Mouse (Mus musculus) G1E-ER4 (cell line): ENCODE data around the gene Qsox1. TPM values are rescaled to one million over a fixed set of nuclear protein-coding genes. Genes with fewer than 3 reads are reported as not detected.

ENCODE experiments used
- GATA1 ChIP-seq: IDR thresholded peaks from one replicate; pipeline ENCODE4 v1.8.0; 2012; ENCODE audit warnings: low read length, inconsistent platforms
- polyA plus RNA-seq: library from polyadenylated mRNA; stranded (reverse); fragments of >175 nt; gene quantifications from 2 replicates; pipeline ENCODE4 v1.2.3, GENCODE M21; 2012

The Qsox1 gene
- polyA plus RNA-seq, 1 experiment: not detected

DNA sequence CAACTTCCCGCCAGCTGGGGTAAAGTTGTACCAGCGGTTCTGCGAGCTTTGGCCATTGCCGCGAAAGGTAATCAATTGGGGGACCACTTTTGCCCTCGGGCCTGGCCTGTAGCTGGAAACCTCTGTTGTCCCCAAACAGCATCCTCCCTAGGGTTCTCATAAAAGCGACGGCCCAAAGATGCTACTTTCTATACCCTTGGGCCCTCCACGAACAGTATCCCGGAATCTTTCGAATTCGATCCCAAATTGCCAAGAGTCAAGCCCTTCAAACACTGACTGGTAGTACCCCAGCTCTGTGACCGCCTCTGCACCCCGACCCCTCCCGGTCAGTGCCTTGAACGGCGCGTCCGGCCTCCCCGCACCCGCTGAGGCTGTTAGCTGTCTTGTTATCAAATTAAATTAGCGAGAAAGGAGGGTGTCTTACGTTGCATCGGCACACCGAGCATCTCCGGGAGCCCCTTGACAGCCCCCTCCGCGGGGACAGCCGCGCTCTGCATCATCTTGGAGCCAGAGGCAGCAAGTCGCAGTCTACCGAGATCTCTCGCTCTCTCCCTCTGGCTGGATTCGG, 71.2 kb downstream of the Qsox1 start:
- TF ChIP-seq GATA1: no peak

DNA sequence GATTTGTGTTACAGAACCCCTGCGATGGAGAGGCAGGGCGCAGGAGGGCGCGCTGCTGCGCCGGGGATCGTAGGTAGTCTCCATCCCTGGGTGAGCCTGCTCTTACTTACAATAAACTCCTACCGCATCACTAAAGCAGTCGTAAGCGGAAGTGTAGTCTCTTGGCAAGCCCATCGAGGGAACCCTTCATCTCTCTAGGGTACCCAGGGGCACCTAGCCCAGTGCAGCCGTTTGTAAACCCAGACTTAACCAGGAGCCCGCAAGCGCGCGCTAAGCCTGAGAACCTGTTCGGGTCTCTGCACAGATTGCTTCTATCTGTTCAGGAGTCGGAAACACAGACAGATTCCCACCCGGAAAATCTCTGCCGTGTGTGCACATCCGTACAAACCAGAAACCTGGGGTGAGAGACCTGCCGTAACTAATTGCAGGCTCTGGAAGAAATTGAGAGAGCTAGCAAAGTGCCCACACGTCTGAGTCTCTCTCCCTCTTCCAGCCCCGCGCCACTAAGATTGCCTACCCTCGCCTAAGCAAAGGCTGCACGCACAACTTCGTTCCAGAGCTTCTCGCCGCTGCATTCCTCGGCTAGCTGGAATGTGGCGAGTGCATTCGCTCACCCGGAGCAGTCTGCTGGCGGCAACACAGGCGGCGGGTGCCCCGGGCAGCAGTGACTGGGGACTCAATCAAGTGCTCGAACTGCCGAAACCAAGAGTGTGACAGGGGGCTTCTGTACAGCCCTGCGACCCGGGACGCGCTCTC, 71.9 kb downstream of the Qsox1 start:
- no peak for TF ChIP-seq GATA1

DNA sequence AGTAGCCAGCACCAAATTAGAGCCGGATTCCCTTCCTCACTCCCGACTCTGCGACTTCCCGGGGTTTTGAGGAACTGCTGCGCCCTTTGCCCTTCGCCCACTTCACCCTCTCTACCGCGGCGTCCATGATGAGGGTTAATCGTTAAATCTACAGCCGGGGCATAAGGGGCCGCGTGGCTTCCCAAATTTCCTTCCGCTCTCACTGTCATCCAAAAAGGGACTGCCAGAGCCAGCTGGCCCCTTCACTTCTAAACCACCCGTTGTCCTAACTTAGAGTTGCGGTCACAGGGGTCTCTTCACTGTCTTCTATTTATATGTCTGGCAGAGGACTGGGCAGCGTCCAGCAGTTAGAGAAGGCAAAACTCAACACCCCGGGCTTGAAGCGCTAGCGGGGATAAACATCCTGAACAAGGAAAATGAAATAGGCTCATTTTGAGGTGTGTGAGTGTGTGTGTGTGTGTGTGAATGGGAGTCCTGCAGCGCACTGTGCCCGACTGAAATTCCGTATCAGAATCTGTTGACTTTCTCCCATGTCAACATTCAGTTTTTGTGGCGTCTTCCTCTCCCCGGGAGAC, 74.8 kb downstream of the Qsox1 start:
- no peak for TF ChIP-seq GATA1

DNA sequence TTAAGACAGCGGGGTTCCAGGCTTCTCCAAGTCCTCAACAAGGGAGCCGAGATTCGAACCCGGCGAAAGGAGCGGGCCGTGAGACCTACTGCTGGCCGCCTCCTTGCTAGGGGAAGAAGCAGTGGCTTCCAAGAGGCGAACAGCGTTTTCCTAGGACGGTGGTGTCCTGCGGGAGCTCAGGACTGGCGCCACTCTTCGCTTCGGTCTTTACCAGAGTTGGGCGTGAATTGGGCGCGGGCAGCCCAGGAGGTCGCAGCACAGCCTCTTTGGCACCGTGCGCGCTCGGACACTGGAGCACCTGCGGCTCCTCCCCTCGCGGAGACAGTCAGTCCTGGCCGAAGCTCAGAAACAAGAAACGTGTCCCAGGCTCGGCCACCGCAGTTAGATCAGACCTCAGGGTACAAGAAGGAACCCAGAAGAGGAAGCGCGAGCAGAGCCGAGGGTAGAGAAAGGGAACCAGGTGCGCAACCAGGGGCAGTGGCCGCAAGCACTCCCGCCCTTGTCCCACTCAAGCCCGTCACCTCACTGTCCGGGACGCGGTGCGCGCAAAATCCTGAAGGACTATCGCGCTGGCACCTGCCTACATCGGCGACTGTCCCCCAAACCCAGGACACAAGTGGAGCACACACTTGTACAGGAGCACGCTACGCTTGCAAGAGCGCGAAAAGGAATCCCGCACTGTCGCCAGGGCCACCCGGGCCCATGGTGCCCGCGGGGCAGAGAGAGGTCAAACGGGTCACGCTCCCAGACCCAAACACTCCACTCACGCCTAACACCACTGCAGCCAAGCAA, 75.5 kb downstream of the Qsox1 start:
- no peak for TF ChIP-seq GATA1

DNA sequence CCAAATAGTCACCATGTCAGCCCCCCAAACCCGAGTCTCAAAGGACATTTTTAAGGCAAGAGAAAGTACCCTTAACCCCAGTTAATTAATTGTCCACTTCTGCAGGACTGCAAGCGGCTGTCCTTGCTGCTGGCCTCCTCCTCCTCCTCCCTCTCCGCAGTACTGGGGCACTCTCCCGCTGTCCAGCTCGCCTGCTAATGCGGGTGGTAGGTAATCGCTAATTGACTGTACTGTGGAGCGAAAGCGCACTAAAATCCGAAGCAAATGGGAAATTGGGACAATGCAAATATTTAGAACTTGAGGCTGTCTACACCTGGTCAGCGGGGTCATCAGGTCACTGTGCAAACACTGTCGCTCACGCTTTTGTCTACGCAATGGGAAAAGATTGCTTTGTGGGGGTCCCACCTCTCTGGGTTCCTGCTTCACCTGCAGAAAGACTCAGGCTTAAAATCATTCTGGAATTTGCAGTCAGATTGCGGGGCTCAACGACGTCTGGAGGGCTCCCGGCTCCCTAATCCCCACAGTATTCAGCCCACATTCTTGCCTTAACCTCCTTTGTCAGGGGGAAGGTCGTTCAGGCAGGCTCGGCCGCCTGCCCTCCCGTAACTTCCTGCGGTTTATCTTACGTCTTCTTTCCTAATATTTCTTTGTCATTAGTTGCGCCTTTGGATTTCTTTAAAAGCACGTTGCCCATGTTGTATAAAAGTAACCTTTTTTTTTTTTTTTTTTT, 76.4 kb downstream of the Qsox1 start:
- TF ChIP-seq GATA1: no peak

DNA sequence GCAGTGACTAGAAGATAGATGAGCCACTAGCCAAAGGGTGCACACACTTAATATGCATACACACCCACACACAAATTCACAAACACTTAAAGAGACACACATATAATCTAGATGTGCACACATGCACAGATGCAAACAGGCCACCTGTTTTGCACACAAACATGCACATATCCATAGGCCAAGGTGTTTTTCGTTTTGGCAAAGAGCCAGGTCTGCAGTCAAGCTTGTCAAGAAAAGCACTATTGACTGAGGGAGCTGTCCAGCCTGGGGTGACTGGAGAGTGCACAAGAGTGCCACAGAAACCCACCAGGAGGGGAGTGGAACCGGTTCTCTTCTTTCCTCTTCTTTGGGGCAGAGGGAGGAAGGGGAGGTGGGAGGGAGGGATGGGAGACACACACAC, 81.5 kb downstream of the Qsox1 start:
- TF ChIP-seq GATA1: no peak

DNA sequence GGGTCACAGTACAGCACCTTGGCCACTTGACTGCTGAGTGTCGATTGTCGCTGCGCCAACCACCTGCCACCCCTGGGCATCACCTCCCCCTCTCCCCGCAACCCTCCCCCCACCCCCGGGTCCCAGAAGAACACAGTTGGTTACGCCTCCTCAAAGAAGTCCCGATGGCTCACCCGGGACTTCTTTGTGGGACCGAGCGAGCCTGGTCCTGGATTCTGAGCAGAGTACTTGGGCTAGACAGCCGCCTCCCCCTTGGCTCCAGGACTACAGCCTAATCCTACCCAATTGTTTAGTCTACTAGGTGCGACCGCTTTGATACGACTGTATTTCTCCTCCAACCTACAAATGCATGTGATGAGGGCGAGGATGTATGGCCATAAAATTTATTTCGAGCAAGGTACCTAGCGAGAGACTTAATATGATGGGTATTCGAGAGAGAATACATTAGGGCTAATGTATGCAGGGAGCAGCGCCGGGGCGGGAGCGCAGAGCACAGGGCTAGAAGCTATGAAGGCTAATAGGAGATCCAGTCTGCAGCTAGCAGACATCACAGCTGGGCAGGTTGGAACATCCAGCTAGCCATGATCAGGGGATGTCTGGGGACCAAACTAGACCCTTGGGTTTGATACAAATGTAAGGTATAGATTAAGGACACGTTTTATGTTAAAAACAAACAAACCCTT, 83.4 kb downstream of the Qsox1 start:
- TF ChIP-seq GATA1: no peak

DNA sequence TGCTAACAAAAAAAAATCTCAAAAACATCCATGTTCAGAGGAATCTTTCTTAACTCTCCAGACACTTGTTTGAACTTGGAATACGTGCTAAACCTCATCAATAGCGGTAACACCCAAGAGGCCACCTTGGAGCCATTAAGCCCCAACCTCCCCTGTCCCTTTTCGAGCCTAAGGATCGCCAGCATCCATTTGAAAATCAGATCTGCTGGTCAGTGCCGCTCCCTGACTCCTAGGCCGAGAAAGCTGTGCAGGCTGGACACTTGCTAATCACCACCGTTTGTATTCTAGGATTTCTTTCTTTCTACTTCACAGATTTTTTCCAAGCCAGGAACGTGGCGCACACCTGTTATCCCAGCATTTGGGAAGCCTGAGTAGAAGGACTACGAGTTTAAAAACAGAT, 84.9 kb downstream of the Qsox1 start:
- TF ChIP-seq GATA1: no peak

Other genes with a start within 250 kb of the Qsox1 start
- not detected in 2 replicates for gene Lhx4, start 61.2 kb downstream of the Qsox1 start, polyA plus RNA-seq
- 2.9 and 3.2 TPM in 2 replicates for gene Cep350, start 160.4 kb upstream of the Qsox1 start, polyA plus RNA-seq
- gene Tor1aip2, start 222.5 kb upstream of the Qsox1 start, polyA plus RNA-seq: 11.0 and 16.6 TPM in 2 replicates
- gene Tor1aip1, start 223.6 kb upstream of the Qsox1 start, polyA plus RNA-seq: 28.6 and 33.7 TPM in 2 replicates